Mouse (Mus musculus): Measurements from ENCODE around the gene Aoah. TPM values are rescaled to one million over a fixed set of nuclear protein-coding genes. Genes with fewer than 3 reads are reported as not detected.

Gene Aoah
- total RNA-seq, 2 experiments from 2014 or later = 0.33 to 0.52 TPM

GRCm38 (mm10) chr13:20920401-20920800 is 126.5 kb downstream of the Aoah start:
- TF ChIP-seq CTCF (IDR thresholded peaks at IDR 0.05) = no peak
- H3K4me3 ChIP-seq = no peak overlapping the region
- intact Hi-C loops (cut with DNase I) = no loop called here

GRCm38 (mm10) chr13:20936016-20936415 is 142.1 kb downstream of the Aoah start:
- Histone ChIP-seq H3K27ac (no peak overlapping the region), H3K4me3 (no peak overlapping the region)
- no peak for DNase-seq (ENCODE audit: extremely low spot score in 1 of 2, low spot score in 2 of 2)
- TF ChIP-seq CTCF (IDR thresholded peaks at IDR 0.05) = no peak
- intact Hi-C loops (cut with DNase I) = loop anchor here (2.0 to 5.0 kb wide), 3 partner anchors 101 to 625 kb away; no protein-coding TSS in a partner anchor

More at GRCm38 (mm10) chr13:20920401-20920800, 126.5 kb downstream of the Aoah start:
- H3K27ac ChIP-seq = no peak overlapping the region
- no peak for DNase-seq (ENCODE audit: extremely low spot score in 1 of 2, low spot score in 2 of 2)

DNA sequence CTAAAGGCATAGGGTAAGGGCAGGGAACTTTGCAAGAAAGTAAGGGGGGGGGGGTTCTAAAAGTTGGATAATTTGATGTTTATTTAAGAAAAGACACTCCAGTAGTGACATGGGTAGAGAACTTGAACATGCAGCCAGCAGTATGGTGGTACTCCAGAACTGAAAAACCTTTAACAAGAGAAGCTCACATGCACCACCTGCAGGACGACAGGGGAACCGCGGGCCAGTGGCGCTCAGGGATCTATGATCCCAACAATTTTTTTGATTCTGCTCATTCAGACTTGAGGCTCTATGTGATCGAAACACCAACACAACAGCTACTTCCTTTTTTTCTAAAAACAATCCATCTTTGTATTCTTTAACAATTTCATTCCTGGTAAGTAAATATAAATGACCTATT is 143.5 kb downstream of the Aoah start:
- intact Hi-C loops (cut with DNase I) = loop anchor here (2.0 to 5.0 kb wide), 3 partner anchors 100 to 627 kb away; no protein-coding TSS in a partner anchor

DNA sequence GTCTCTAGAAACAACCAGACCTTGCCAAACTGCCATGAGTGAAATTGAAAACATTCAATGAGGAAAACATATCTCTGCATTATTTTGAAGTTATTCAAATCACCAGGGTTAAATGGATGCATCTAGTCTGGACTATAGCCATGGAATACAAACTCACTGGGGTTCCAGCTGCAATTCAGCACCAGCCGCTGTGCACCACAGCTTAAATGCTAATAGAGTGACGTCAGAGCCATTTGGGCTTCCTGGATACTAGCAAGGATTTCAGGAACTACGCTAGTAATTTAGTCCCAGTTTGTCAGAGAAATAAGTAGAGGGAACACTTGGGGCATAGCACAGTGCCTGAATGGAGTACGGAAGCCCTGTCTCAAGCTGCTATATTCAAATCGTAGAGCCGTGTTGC is 145.2 kb downstream of the Aoah start:
- H3K27ac ChIP-seq = no peak overlapping the region
- DNase-seq (ENCODE audit: extremely low spot score in 1 of 2, low spot score in 2 of 2) = no peak
- H3K4me3 ChIP-seq = no peak overlapping the region
- TF ChIP-seq CTCF (IDR thresholded peaks at IDR 0.05) = no peak
- intact Hi-C loops (cut with DNase I) = loop anchor here (5.0 kb wide), 2 partner anchors 98 to 467 kb away; no protein-coding TSS in a partner anchor

More for the DNA sequence above, 143.5 kb downstream of the Aoah start:
- DNase-seq (ENCODE audit: extremely low spot score in 1 of 2, low spot score in 2 of 2) = peak; percentile 43 to 65
- Histone ChIP-seq H3K4me3 (no peak overlapping the region), H3K27ac (no peak overlapping the region)
- peak; percentile 83 for TF ChIP-seq CTCF (IDR thresholded peaks at IDR 0.05)

DNA sequence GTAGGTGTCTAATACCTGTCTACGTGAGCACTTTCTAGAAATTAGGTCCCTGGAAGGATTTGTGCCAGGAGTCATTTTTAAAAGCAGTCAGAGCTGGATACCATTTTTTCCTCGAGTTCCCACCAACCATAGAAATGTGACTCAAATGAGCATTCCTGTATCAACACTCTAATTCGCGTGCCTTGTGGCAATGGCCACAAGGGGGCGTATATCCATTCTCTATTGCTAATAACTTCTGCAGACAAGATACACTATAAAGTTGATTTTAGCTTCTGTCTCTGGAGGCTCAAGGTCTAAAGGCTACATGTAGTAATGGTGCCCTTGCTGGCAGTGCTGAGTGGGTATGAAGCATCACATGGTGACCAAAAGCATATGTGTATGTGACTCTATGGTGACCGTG is 146.5 kb downstream of the Aoah start:
- TF ChIP-seq CTCF (IDR thresholded peaks at IDR 0.05) = peak; percentile 62
- peak; percentile 15 to 16 for DNase-seq (ENCODE audit: extremely low spot score in 1 of 2, low spot score in 2 of 2)
- intact Hi-C loops (cut with DNase I) = loop anchor here (10.0 kb wide), 1 partner anchor 214 kb away; no protein-coding TSS in a partner anchor
- H3K27ac ChIP-seq = no peak overlapping the region
- H3K4me3 ChIP-seq = no peak overlapping the region

DNA sequence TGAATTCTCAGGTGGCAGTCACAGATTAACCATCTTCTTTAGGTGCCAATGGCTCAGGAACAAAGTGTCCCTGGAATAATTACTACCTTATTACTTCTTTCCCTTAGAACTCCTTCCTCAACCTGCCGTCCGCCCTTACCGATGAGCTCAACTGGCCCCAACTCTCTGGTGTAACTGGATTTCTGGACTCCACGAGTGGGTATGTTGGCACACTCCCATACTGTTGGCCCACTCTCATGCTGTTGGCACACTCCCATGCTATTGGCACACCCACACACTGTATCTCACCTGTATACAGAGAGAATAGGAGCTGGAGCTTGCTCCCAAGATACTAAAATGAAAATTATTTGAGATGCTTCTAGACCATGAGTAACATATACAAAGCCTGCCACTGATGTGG is 147.8 kb downstream of the Aoah start:
- Histone ChIP-seq H3K4me3 (no peak overlapping the region), H3K27ac (no peak overlapping the region)
- no peak for DNase-seq (ENCODE audit: extremely low spot score in 1 of 2, low spot score in 2 of 2)
- TF ChIP-seq CTCF (IDR thresholded peaks at IDR 0.05) = no peak
- intact Hi-C loops (cut with DNase I) = loop anchor here (10.0 kb wide), 1 partner anchor 213 kb away; no protein-coding TSS in a partner anchor

- intact Hi-C loops (cut with DNase I) = no loop called here
- H3K4me3 ChIP-seq = no peak overlapping the region
- H3K27ac ChIP-seq = no peak overlapping the region
- no peak for TF ChIP-seq CTCF (IDR thresholded peaks at IDR 0.05)
- DNase-seq (ENCODE audit: extremely low spot score in 1 of 2, low spot score in 2 of 2) = no peak
Measured at GRCm38 (mm10) chr13:20963086-20963485, 169.2 kb downstream of the Aoah start.

DNA sequence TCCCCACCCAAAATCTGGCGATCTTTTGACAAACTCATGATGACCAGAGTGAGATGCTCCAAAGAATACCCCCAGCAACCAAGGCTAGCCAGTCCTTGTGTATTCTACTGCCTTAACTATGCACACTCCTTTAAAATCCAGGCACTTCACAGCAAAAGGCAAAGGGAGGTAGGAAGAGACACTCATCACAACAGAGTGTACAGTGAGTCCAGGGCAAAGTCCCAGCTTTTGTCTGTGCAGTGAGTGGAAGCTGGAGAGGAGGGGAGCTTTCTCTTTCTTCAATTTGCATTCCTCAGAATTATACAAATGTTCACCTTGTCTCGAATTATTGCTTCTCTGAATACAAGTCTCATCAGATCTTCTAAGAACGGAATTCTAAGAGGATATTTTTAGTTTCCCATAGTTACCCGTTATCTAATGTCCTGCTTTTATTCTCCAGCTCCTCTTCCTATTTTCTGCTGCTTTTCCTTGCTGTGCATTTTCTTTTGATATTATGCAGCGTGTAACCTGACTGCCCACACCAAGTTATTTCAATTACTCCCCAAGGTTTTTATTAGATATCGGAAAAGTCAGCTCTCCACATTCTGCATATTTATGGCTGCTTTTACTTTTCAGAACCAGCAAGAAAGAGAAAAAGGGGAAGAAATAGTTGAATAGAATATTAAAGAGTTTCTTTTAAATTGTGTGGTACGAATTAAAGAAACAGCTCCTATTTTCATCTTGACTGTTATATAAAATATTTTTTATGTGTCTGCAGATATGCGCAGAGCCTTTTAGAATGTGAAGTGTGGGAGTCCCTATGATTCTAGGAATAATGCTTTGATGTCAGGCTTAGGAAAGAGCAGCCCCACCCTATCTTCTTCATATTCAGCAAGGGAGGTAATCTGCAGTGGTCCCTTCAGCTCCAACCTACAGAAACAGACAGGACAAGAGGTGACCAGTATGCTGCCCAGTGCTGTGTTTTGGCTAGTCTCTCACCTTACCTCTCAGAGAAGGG is 187.6 kb downstream of the Aoah start:
- DNase-seq (ENCODE audit: extremely low spot score in 1 of 2, low spot score in 2 of 2) = no peak
- Histone ChIP-seq H3K4me3 (no peak overlapping the region), H3K27ac (peak overlapping the region; percentile 68; the same call in 1 of the 2 replicates)
- intact Hi-C loops (cut with DNase I) = no loop called here
- TF ChIP-seq CTCF (IDR thresholded peaks at IDR 0.05) = no peak

DNA sequence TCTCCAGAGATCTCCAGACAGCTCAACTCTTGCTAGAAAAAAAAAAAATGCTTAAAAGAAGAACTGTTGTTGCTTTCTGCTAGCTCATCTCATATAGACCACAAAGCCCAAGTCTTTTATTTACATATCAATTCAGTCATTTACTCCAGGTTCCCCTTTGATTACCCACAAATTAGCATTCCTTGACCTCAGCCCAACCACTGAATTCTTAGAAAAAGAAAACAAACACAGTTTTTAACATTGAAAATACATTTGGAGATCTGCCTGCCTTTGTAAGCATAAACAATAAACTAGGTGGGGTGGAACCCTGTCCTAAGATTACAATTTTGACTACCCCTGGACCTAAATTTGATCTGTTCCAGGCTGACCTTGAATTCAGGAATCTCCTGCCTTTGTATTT is 191.6 kb downstream of the Aoah start:
- no peak overlapping the region for H3K4me3 ChIP-seq
- TF ChIP-seq CTCF (IDR thresholded peaks at IDR 0.05) = no peak
- DNase-seq (ENCODE audit: extremely low spot score in 1 of 2, low spot score in 2 of 2) = no peak
- intact Hi-C loops (cut with DNase I) = no loop called here
- no peak overlapping the region for H3K27ac ChIP-seq

- Histone ChIP-seq H3K4me3 (no peak overlapping the region), H3K27ac (no peak overlapping the region)
- no peak for TF ChIP-seq CTCF (IDR thresholded peaks at IDR 0.05)
- DNase-seq (ENCODE audit: extremely low spot score in 1 of 2, low spot score in 2 of 2) = no peak
- intact Hi-C loops (cut with DNase I) = no loop called here
Measured at GRCm38 (mm10) chr13:20985961-20986360, 192.0 kb downstream of the Aoah start.

- Histone ChIP-seq H3K4me3 (no peak overlapping the region), H3K27ac (no peak overlapping the region)
- TF ChIP-seq CTCF (IDR thresholded peaks at IDR 0.05) = no peak
- intact Hi-C loops (cut with DNase I) = no loop called here
- DNase-seq (ENCODE audit: extremely low spot score in 1 of 2, low spot score in 2 of 2) = no peak
Measured at GRCm38 (mm10) chr13:21005238-21005637, 211.3 kb downstream of the Aoah start.

- intact Hi-C loops (cut with DNase I) = no loop called here
- Histone ChIP-seq H3K27ac (no peak overlapping the region), H3K4me3 (no peak overlapping the region)
- TF ChIP-seq CTCF (IDR thresholded peaks at IDR 0.05) = no peak
- DNase-seq (ENCODE audit: extremely low spot score in 1 of 2, low spot score in 2 of 2) = no peak
Measured at GRCm38 (mm10) chr13:21005642-21006320, 211.9 kb downstream of the Aoah start.
